Mouse (Mus musculus): ENCODE measurements around the gene Fam83f. TPM values are rescaled to one million over a fixed set of nuclear protein-coding genes. Genes with fewer than 3 reads are reported as not detected.

Gene Fam83f
- total RNA-seq, 4 experiments from 2014 or later: 0.13 to 0.18 (median 0.17) TPM; not detected in 1

DNA sequence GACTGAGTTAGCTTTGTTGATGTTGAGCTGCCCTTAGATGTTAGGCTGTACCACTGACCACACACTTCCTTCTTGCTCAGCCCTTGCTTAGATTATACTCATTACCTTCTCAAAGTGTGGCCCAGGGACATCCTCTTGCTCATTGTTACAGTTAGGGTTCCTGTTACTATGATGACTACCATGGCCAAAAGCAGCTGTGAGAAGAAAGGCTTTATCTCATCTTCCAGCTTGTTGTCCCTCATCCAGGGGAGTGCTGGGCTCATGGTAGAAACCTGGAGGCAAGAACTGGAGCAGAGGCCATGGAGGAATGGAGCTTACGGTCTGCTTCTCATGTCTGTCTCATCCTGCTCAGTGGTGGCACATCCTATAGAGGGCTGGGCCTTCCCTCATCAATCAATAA is 68.3 kb downstream of the Fam83f start:
- no peak for DNase-seq (ENCODE audit: low spot score in 2 of 2)

DNA sequence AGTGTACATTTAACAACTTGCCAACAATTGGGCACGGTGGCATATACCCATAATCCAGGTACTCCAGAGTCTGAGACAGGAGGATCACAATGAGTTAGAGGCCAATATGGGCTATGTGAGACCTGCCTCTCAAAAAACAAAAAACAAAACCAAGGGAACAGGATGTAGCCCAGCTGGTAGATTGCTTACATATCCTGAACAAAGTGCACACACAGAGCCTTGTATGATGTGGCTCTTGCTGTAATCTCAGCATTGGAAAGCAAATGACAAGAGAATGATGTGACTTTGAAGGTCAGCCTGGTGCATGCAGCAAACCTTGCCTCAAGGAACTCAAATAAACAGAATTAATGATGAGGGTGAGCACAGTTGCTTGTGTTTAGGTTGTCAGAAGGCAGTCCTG is 70.2 kb downstream of the Fam83f start:
- DNase-seq (ENCODE audit: low spot score in 2 of 2): no peak

DNA sequence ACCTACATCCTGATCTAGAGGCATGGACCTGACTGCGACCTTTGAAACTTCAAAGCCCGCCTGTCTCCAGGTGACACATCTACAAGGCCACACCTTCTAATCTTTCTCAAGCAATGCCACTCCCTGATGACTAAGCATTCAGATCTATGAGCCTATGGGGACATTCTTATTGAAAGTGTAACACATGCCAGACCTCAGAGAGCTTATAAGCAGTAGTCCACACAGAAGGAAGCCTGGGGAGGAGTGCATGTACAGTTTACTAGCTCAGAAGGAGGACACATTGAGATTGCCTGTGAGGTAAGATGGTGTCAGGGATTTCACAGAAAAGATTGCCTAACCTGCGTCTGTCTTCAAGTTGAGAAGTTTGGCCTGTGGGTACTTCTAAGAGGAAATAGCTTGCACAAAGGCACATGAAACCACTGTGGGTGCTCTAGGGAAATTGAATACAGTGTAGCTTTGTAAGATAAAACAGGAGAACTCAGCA is 71.4 kb downstream of the Fam83f start:
- no peak for DNase-seq (ENCODE audit: low spot score in 2 of 2)

DNA sequence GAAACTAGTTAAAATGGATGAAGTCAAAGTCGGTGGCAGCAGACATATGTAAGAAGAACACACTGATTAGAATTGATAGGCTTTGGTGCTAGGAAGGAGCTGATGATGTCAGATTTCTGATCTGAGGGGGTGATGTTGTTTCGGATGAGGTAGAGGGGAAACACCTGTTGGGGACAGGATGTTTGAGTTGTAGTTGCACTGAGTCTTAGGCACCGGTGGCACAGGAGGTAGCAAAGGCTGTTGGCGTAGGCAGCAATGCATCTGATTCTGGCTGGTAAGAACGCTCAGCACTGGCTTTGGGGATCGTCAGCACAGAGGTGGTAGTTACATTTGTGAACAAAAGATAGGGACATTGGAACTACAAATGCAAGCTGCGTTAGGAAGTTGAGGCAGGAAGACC is 72.0 kb downstream of the Fam83f start:
- no peak for DNase-seq (ENCODE audit: low spot score in 2 of 2)

DNA sequence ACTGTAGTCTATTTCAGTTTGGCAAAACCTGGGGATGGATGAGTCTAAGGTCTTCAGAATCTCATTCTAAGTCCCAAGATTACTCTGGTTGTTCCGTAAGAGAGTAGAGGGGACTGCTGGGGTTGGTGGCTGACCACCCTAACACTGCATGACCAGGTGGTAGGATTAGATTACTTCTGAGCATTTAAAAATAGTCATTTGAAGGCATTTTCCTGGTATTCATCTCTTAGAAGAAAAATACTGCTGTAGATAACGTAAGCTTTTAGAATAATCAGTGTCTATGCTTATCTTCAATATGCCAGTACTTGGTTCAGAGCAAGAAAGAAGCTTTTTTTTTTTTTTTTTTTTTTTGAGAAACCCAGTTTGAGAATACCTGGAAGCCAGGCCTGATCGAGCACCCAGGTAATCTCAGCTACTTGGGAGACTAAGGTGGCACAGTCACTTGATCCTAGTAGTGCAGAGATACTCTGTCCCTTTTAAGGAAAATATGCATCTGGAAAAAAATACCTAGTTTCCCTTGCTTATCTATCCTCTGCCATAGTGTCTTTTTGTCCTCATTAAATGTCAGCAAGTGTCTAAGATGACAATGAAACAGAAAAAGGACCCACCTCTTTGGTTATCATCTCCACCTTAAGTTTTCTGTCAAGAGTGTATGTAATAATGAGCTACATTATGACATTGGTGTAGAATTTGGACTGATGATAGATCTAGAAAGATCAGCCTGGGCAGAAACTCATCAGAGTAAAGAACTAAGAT is 73.2 kb downstream of the Fam83f start:
- DNase-seq (ENCODE audit: low spot score in 2 of 2): no peak

DNA sequence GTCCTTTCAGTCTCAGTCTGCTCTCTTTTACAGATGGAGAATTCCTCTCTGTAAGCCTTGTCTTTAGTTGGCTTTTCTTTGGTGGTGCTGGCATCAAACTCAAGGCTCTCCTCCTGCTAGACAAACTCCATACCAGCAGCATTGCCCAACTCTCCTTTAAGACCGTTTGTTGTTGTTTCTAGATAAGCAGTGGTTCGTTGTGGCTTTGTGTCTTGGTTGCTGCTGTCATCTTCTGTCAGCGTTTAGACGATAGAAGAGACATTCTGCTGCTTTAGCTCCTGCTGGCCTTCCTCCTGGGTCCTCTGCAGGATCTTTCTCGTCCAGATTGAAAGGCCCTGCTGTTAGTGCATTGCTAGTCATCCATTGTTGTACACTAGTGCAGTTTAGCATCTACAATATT is 77.3 kb downstream of the Fam83f start:
- no peak for DNase-seq (ENCODE audit: low spot score in 2 of 2)

Small RNA genes within 50 kb of the gene (microRNA-seq; reads per million reads assigned to microRNA genes)
- not detected for gene Mir6957

Other genes with a start within 250 kb of the Fam83f start
- not detected for gene Enthd1, start 106.7 kb upstream of the Fam83f start, total RNA-seq (2022)
- under 1 TPM in 2 of 4 experiments, not detected in 2; 0.07 to 0.13 TPM for gene Grap2, start 99.3 kb upstream of the Fam83f start, total RNA-seq (2022)
- 10 to 100 TPM; 46.5 to 53.7 (median 48.9) TPM for gene Tnrc6b, start 39.5 kb downstream of the Fam83f start, total RNA-seq (2022)